Mouse (Mus musculus): ENCODE data around the gene Fam49a.

- no peak for TF ChIP-seq POLR2A (IDR thresholded peaks at IDR 0.05; ENCODE audit: low read depth, low read length)
- TF ChIP-seq CTCF (IDR thresholded peaks at IDR 0.05; ENCODE audit: extremely low read depth, insufficient read depth, insufficient read length, insufficient replicate concordance), result no peak
Observed at GRCm38 (mm10) chr12:12318140-12318734, 56.3 kb downstream of the Fam49a start.
